ENCODE assay signal across 8 mouse cellular contexts in genomic region chrX:134807833-134808754, GRCm38 (mm10). TPM values are rescaled to one million over a fixed set of nuclear protein-coding genes. Genes with fewer than 3 reads are reported as not detected.
DNase-seq lines count a peak whose midpoint lies in the region; TF ChIP-seq lines count a peak whose summit lies in the region.

No protein-coding gene starts in this region.

- H3K27me3 ChIP-seq in myocyte (ENCODE audit: control insufficient read depth, insufficient read depth, insufficient read length): no peaks in the 10 kb centered on the region

- H3K4me2 ChIP-seq in myocyte (ENCODE audit: low read depth): peak overlapping the region; percentile 70

- H3ac ChIP-seq in myocyte (ENCODE audit: control insufficient read depth, insufficient read length): no peak overlapping the region

- H3K4me3 ChIP-seq in myocyte: peak overlapping the region; percentile 72

- no peak for TF ChIP-seq POLR2A in myocyte (IDR thresholded peaks at IDR 0.05; ENCODE audit: insufficient read length, low read depth)

- H3K36me3 ChIP-seq in myocyte (ENCODE audit: control insufficient read depth, insufficient read depth): no peaks in the 10 kb centered on the region

- DNase-seq in left cerebral cortex, adult 18-20 months (ENCODE audit: low spot score in 2 of 2): peak; percentile 32 to 44
- DNase-seq in left cerebral cortex, adult 11 months (ENCODE audit: low spot score): no peak
- DNase-seq in cerebellum, postnatal 14 days: peak; percentile 37 to 57
- peak; percentile 25 to 33 for DNase-seq in gastrocnemius, postnatal 4 days (ENCODE audit: low spot score in 2 of 2)
- DNase-seq in kidney, adult 9 months: peak; percentile 7
- DNase-seq in liver: peak; percentile 31
- peak; percentile 29 for DNase-seq in thymus, postnatal 14 days

- H3K79me2 ChIP-seq in myocyte (ENCODE audit: control insufficient read depth, insufficient read depth): no peaks in the 10 kb centered on the region

TF ChIP-seq in myocyte, 11 proteins besides CTCF, POLR2A, EP300 and RAD21:
- TF ChIP-seq REST (IDR thresholded peaks at IDR 0.05; ENCODE audit: insufficient read depth, insufficient read length) (no peak), MAX (IDR thresholded peaks at IDR 0.05; ENCODE audit: low read depth) (no peak), USF1 (IDR thresholded peaks at IDR 0.05; ENCODE audit: low read depth) (no peak), TCF12 (IDR thresholded peaks at IDR 0.05; ENCODE audit: insufficient read depth, poor library complexity, severe bottlenecking) (no peak), MYOG (IDR thresholded peaks at IDR 0.05; ENCODE audit: control insufficient read depth in 1 of 3, insufficient read depth in 1 of 3, insufficient read length in 2 of 3, low read depth in 2 of 3) (no peak), SRF (IDR thresholded peaks at IDR 0.05; ENCODE audit: control insufficient read depth, insufficient read length, low read depth) (no peak), CEBPB (IDR thresholded peaks at IDR 0.05; ENCODE audit: insufficient read depth, poor library complexity, severe bottlenecking) (no peak), E2F4 (IDR thresholded peaks at IDR 0.05; ENCODE audit: insufficient read depth) (no peak), POLR2AphosphoS2 (IDR thresholded peaks at IDR 0.05; ENCODE audit: insufficient read length, low read depth) (no peak), MYOD1 (IDR thresholded peaks at IDR 0.05; ENCODE audit: control insufficient read depth in 1 of 3, insufficient read length in 2 of 3, low read depth in 2 of 3) (no peak), TCF3 (IDR thresholded peaks at IDR 0.05; ENCODE audit: insufficient read length, low read depth) (no peak)

RNA-seq across cellular contexts. Expression of gene Armcx2, which starts 0.9 kb away (rescaled TPM):
- total RNA-seq in left cerebral cortex, adult 18-20 months (2021): 10 to 100 TPM; 87.5 to 94.1 TPM
- total RNA-seq in gastrocnemius, postnatal 4 days (2021): 10 to 100 TPM; 67.5 to 87.0 TPM
- 49.4 TPM for polyA plus RNA-seq in myocyte (2012; fragmentation: generic; extraction: Trizol)

RNA-seq across cellular contexts. Expression of gene Armcx3, which starts 51.7 kb away (rescaled TPM):
- total RNA-seq in left cerebral cortex, adult 18-20 months (2021): 10 to 100 TPM; 70.4 to 79.8 TPM
- total RNA-seq in gastrocnemius, postnatal 4 days (2021): 10 to 100 TPM; 72.8 to 80.9 TPM
- 24.2 TPM for polyA plus RNA-seq in myocyte (2012; fragmentation: generic; extraction: Trizol)

RNA-seq across cellular contexts. Expression of gene Armcx6, which starts 56.9 kb away (rescaled TPM):
- 1 to 10 TPM; 5.9 to 7.3 TPM for total RNA-seq in left cerebral cortex, adult 18-20 months (2021)
- 10 to 100 TPM; 23.0 to 24.4 TPM for total RNA-seq in gastrocnemius, postnatal 4 days (2021)
- 6.7 TPM for polyA plus RNA-seq in myocyte (2012; fragmentation: generic; extraction: Trizol)
